Mouse (Mus musculus) adrenal gland, postnatal 36 days (tissue): ENCODE data around the gene Psmb6. TPM values are rescaled to one million over a fixed set of nuclear protein-coding genes. Genes with fewer than 3 reads are reported as not detected.
"Not testable (repeated sequence)": the region's sequence is repeated elsewhere in the genome, so short reads cannot be mapped to it uniquely, and the experiment has no call there.

Experiments
- DNase-seq, 2 experiments: peaks; one replicate each; pipeline ENCODE4 v3.0.0; 2021; ENCODE audit warnings: mixed read lengths in 1 of 2
- total RNA-seq, 2 experiments: library from RNA; stranded (reverse); gene quantifications; 2 replicates each; pipeline ENCODE4 v1.2.3; 2021

The Psmb6 gene
- total RNA-seq, 2 experiments from 2014 or later, result 282 to 297 TPM

DNA sequence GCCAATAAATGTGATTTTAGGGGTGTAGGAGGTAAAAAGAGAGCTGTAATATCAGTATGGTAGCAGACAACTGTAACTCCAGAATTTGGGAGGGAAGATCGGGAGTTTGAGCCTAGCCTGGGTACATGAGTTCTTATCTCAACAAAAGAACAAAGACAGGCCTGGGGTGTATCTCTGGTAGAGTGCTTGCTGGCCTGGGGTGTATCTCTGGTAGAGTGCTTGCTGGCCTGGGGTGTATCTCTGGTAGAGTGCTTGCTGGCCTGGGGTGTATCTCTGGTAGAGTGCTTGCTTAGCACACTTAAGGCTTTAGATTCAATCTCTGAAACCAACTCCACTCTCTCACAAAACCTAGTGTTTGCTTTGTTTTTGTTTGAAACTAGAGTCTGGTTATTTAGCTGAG, 45.4 kb downstream of the Psmb6 start:
- DNase-seq, result not testable (repeated sequence)

DNA sequence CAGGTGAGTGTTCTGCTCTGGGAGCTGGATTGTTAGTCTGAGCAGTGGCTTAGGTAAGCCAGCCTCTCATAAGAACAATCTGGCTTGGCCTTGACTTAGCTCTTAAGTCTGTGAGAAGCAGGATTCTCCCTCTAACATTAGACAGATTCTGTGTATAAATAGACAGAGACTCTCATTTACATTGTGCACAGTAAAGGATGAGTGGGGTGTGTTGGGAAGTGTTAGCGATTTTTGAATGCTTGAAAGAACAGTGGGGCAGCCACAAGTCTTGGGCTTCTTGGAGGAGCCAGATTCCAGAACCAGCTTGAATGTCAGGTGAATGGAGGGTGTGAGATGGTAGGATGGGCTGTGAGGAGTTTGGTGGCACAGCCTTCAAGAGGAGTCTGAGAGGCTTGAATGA, 46.5 kb downstream of the Psmb6 start:
- DNase-seq, result no peak

DNA sequence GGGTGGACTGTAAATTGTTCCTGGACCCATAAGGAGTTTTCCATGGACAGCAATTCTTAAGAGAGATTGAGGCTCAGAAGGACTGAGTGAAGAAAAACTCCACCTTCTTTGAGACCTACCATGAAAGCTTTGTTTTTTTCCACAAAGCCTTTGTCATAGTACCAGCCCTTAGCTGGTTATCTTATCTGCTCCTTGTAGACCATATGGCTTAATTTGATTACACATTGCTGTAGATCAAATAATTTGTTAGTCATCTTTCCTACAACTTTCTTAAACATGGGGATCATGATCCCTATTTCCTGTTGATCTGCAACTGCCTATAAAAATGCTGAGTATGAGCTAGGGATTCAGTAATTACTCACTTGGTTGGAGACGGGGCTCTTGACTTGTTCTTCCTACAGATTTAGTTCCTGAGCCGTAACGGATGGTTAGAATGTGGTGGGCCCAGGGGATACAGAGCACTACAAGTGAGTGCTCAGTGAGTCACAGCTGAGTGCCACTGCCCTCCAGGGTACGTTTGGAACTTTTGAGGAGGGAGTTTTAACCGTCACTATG, 47.3 kb downstream of the Psmb6 start:
- no peak for DNase-seq

DNA sequence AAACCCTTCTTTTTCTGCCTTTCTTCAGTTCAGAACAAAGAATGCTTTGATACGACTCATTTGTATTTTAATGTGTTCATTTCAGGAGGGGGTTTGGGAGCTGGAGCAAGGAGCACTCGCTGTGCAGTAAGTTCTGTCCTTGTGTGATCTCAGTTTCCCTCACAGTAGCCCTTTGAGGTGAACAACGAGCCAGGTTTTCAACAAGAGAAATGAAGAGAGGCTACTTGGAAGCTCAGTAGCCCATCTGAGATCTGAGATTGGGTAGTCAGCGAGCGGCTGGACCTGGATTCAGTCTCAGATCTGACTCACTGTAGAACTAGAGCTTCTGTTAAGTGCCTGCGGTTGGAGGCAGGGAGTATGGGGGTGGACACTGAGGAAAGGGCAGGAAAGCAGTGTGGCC, 48.7 kb downstream of the Psmb6 start:
- DNase-seq, result no peak

DNA sequence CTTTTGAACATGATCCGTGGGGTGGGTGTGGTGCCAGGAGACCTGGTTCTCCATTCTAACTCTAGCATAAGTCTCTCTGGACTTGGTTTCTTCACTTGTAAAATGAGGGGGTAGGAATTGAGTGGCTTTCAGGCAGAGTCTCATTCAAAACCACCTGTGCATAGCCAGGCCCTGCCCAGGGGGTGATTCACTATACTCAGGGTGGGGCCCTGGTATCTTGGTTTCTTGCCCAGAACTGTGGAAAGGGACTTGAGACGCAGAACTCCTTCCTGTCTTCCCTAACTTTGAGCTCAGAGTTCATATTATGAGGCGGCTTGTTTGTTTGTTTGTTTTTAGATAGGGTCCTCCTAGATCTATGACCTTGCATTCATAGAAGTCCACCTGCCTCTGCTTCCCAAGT, 52.0 kb downstream of the Psmb6 start:
- no peak for DNase-seq

Other genes starting within 250 kb of the Psmb6 start
- not detected for gene Alox12e, start 202.7 kb upstream of the Psmb6 start, total RNA-seq
- 1 to 10 TPM; 1.9 to 6.0 TPM for gene Alox15, start 173.3 kb upstream of the Psmb6 start, total RNA-seq
- gene Pelp1, start 115.3 kb upstream of the Psmb6 start, total RNA-seq, result 10 to 100 TPM; 24.6 to 26.0 TPM
- 10 to 100 TPM; 18.5 to 26.6 TPM for gene Arrb2, start 92.7 kb upstream of the Psmb6 start, total RNA-seq
- 10 to 100 TPM; 20.3 to 24.4 TPM for gene Med11, start 73.4 kb upstream of the Psmb6 start, total RNA-seq
- gene Zmynd15, start 65.9 kb upstream of the Psmb6 start, total RNA-seq, result 1 to 10 TPM; 1.4 to 1.8 TPM
- gene Cxcl16, start 65.4 kb upstream of the Psmb6 start, total RNA-seq, result 1 to 10 TPM; 7.4 to 8.5 TPM
- under 1 TPM in 1 of 2 experiments, not detected in 1; 0.46 TPM for gene Tm4sf5, start 20.1 kb upstream of the Psmb6 start, total RNA-seq
- under 1 TPM in 1 of 2 experiments, not detected in 1; 0.66 TPM for gene Vmo1, start 10.8 kb upstream of the Psmb6 start, total RNA-seq
- not detected for gene Gltpd2, start 6.2 kb upstream of the Psmb6 start, total RNA-seq
- not detected for gene Gm40193, start 7.6 kb downstream of the Psmb6 start, total RNA-seq
- 1 to 10 TPM; 8.1 to 8.6 TPM for gene Pld2, start 14.7 kb downstream of the Psmb6 start, total RNA-seq
- 10 to 100 TPM; 39.2 to 42.6 TPM for gene Mink1, start 37.5 kb downstream of the Psmb6 start, total RNA-seq
- not detected for gene 4930544D05Rik, start 90.5 kb downstream of the Psmb6 start, total RNA-seq
- gene Chrne, start 93.8 kb downstream of the Psmb6 start, total RNA-seq, result not detected
- gene Gp1ba, start 113.8 kb downstream of the Psmb6 start, total RNA-seq, result under 1 TPM in 1 of 2 experiments, not detected in 1; 0.13 TPM
- gene Rnf167, start 121.9 kb downstream of the Psmb6 start, total RNA-seq, result 10 to 100 TPM; 83.6 to 83.8 TPM
- gene Slc25a11, start 122.1 kb downstream of the Psmb6 start, total RNA-seq, result 100 to 1,000 TPM; 127 to 165 TPM
- gene Pfn1, start 129.3 kb downstream of the Psmb6 start, total RNA-seq, result 100 to 1,000 TPM; 853 to 925 TPM
- gene Eno3, start 131.8 kb downstream of the Psmb6 start, total RNA-seq, result 10 to 100 TPM; 21.2 to 35.5 TPM
- 10 to 100 TPM; 87.1 to 88.1 TPM for gene Spag7, start 144.0 kb downstream of the Psmb6 start, total RNA-seq
- gene Camta2, start 162.7 kb downstream of the Psmb6 start, total RNA-seq, result 10 to 100 TPM; 36.5 to 45.7 TPM
- gene Inca1, start 174.8 kb downstream of the Psmb6 start, total RNA-seq, result 10 to 100 TPM in 1 of 2 experiments, 1 to 10 TPM in 1; 9.5 to 12.2 TPM
- 100 to 1,000 TPM; 178 to 195 TPM for gene Kif1c, start 175.2 kb downstream of the Psmb6 start, total RNA-seq
- gene Zfp3, start 238.8 kb downstream of the Psmb6 start, total RNA-seq, result 1 to 10 TPM; 8.4 to 9.4 TPM